Mouse (Mus musculus): ENCODE data around the gene Stil.

Gene Stil

GRCm38 (mm10) chr4:115083031-115083430 is 83.1 kb downstream of the Stil start:
- 80% methylated on average over 3 of the region's 3 CpGs for WGBS

GRCm38 (mm10) chr4:115085522-115086095 is 85.7 kb downstream of the Stil start:
- 22% methylated on average over 6 of the region's 6 CpGs for WGBS

GRCm38 (mm10) chr4:115086257-115086656 is 86.3 kb downstream of the Stil start:
- 70% methylated on average over 4 of the region's 4 CpGs for WGBS

GRCm38 (mm10) chr4:115086763-115087415 is 86.9 kb downstream of the Stil start:
- WGBS = 83% methylated on average over 3 of the region's 3 CpGs

- WGBS = 46% methylated on average over 11 of the region's 11 CpGs
Measured at GRCm38 (mm10) chr4:115088611-115089338, 88.8 kb downstream of the Stil start, which contains the start of gene Pdzk1ip1. Gene Pdzk1ip1 (plus strand): TSS chr4:115088708.

- WGBS = 90% methylated on average over 2 of the region's 2 CpGs
Measured at GRCm38 (mm10) chr4:115090592-115090991, 90.6 kb downstream of the Stil start.

GRCm38 (mm10) chr4:115091806-115092205 is 91.8 kb downstream of the Stil start:
- 93% methylated on average over 3 of the region's 3 CpGs for WGBS
